Mouse (Mus musculus): ENCODE data around the gene Car5a. TPM values are rescaled to one million over a fixed set of nuclear protein-coding genes. Genes with fewer than 3 reads are reported as not detected.

The Car5a gene
- polyA plus RNA-seq, 1 experiment from 2014 or later: 0.31 TPM

- 84% methylated on average over 7 of the region's 7 CpGs for WGBS
- ATAC-seq (ENCODE audit: low FRiP score): no peak
- 0 out of 2 replicates have a peak overlapping the region, but pooled peaks have one; percentile 11 for H3K4me3 ChIP-seq (replicated peaks)
- no peaks in the 10 kb centered on the region for H3K27me3 ChIP-seq
- peaks cover 40% of the 10 kb centered on the region for H3K4me1 ChIP-seq
- peak overlapping the region; percentile 95 for H3K4me2 ChIP-seq
- no peaks in the 10 kb centered on the region for H3K9me3 ChIP-seq
- peaks cover 30% of the 10 kb centered on the region for H3K36me3 ChIP-seq (replicated peaks)
- no peak overlapping the region for H3K27ac ChIP-seq
- peak overlapping the region; percentile 99; the same call in 1 of the 2 replicates for H3K9ac ChIP-seq
Measured at GRCm38 (mm10) chr8:121952800-121953199, 8.1 kb upstream of the Car5a start.

DNA sequence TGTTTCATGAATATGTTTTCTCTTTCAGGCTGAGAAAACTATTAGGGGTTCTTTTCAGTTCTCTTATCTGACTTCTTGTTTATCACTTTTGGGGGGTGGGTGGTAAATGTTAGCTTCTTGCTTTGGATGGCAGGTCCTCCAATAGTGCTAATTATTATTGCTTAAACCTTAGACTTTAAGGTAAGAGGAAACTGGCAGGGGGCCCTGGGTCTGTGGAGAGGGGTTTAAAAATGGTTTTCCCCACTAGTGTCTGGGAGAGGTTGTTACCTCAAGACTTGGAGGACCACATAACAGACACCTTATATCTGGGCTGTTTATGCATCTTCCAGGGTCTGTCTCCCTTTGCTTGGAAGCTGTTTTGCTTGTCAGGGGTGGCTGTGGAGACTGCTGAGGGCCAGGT lies 7.4 kb upstream of the Car5a start:
- peak overlapping the region; percentile 19; the same call in 1 of the 2 replicates for H3K27ac ChIP-seq
- peak overlapping the region; percentile 90 for H3K4me3 ChIP-seq (replicated peaks)
- peak overlapping the region; percentile 95 for H3K4me2 ChIP-seq
- H3K36me3 ChIP-seq (replicated peaks): peaks cover 30% of the 10 kb centered on the region
- H3K9ac ChIP-seq: peak overlapping the region; percentile 99
- ATAC-seq (ENCODE audit: low FRiP score): no peak
- H3K9me3 ChIP-seq: no peaks in the 10 kb centered on the region
- peaks cover 47% of the 10 kb centered on the region for H3K4me1 ChIP-seq
- H3K27me3 ChIP-seq: no peaks in the 10 kb centered on the region

GRCm38 (mm10) chr8:121951656-121952009 lies 6.9 kb upstream of the Car5a start:
- peaks cover 52% of the 10 kb centered on the region for H3K4me1 ChIP-seq
- H3K27me3 ChIP-seq: no peaks in the 10 kb centered on the region
- H3K4me3 ChIP-seq (replicated peaks): peak overlapping the region; percentile 90
- 39% methylated on average over 7 of the region's 7 CpGs for WGBS
- H3K36me3 ChIP-seq (replicated peaks): peaks cover 30% of the 10 kb centered on the region
- H3K27ac ChIP-seq: no peak overlapping the region
- no peaks in the 10 kb centered on the region for H3K9me3 ChIP-seq
- ATAC-seq (ENCODE audit: low FRiP score): no peak
- H3K9ac ChIP-seq: peak overlapping the region; percentile 99
- peak overlapping the region; percentile 95 for H3K4me2 ChIP-seq

- ATAC-seq (ENCODE audit: low FRiP score): peak; percentile 4
- Histone ChIP-seq H3K4me2 (peak overlapping the region; percentile 95), H3K4me1 (peaks cover 53% of the 10 kb centered on the region), H3K27me3 (no peaks in the 10 kb centered on the region), H3K36me3 (replicated peaks) (peaks cover 25% of the 10 kb centered on the region), H3K4me3 (replicated peaks) (peak overlapping the region; percentile 90), H3K9me3 (no peaks in the 10 kb centered on the region), H3K9ac (peak overlapping the region; percentile 99), H3K27ac (peak overlapping the region; percentile 96)
- WGBS: 1% methylated on average over 68 of the region's 97 CpGs
Measured at GRCm38 (mm10) chr8:121950749-121951655, 6.3 kb upstream of the Car5a start.

GRCm38 (mm10) chr8:121949941-121950748 lies 5.4 kb upstream of the Car5a start:
- H3K4me2 ChIP-seq: peak overlapping the region; percentile 95
- peak overlapping the region; percentile 90 for H3K4me3 ChIP-seq (replicated peaks)
- ATAC-seq (ENCODE audit: low FRiP score): peak; percentile 94
- no peaks in the 10 kb centered on the region for H3K9me3 ChIP-seq
- peak overlapping the region; percentile 99 for H3K9ac ChIP-seq
- peaks cover 18% of the 10 kb centered on the region for H3K36me3 ChIP-seq (replicated peaks)
- WGBS: under 1% methylated on average over 66 of the region's 66 CpGs
- no peaks in the 10 kb centered on the region for H3K27me3 ChIP-seq
- peak overlapping the region; percentile 96 for H3K27ac ChIP-seq
- H3K4me1 ChIP-seq: peaks cover 51% of the 10 kb centered on the region

DNA sequence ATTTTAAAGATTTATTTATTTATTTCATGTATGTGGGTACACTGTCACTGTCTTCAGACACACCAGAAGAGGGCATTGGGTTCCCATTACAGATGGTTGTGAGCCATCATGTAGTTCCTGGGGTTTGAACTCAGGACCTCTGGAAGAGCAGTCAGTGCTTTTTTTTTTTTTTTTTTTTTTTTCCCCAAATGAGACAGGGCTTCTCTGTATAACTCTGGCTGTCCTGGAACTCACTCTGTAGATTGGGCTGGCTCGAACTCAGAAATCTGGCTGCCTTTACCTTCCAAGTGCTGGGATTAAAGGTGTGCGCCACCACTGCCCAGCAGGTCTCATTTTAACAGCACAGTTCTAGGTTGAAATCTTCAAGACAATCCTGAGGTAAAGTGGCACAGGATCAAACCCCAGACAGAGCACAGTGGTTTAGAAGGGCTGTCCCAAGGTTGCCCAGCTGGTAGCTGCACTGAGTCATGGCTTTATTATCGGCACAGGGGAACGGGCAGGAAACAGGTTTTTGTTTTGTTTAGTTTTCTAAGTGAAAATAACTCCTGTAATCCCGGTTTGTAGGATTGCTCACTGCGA lies 4.6 kb upstream of the Car5a start, which contains the start of gene Banp:
Banp (plus strand) TSS at position 529 of the 579 bp plus-strand sequence.
- peak within 1 kb of the TSS; percentile 90 for H3K4me3 ChIP-seq (replicated peaks)
- H3K9me3 ChIP-seq: no peaks in the 10 kb centered on the region
- peak within 1 kb of the TSS; percentile 95 for H3K4me2 ChIP-seq
- peak within 1 kb of the TSS; percentile 96 for H3K27ac ChIP-seq
- no peaks in the 10 kb centered on the region for H3K27me3 ChIP-seq
- peaks cover 51% of the 10 kb centered on the region for H3K4me1 ChIP-seq
- 67% methylated on average over 6 of the region's 6 CpGs for WGBS
- H3K9ac ChIP-seq: peak within 1 kb of the TSS; percentile 99
- ATAC-seq (ENCODE audit: low FRiP score): no peak
- H3K36me3 ChIP-seq (replicated peaks): peaks cover 10% of the 10 kb centered on the region

- WGBS: 58% methylated on average over 19 of the region's 19 CpGs
- ATAC-seq (ENCODE audit: low FRiP score): no peak
- H3K27ac ChIP-seq: peak overlapping the region; percentile 90
- H3K4me2 ChIP-seq: peak overlapping the region; percentile 64
- no peaks in the 10 kb centered on the region for H3K9me3 ChIP-seq
- H3K27me3 ChIP-seq: no peaks in the 10 kb centered on the region
- H3K36me3 ChIP-seq (replicated peaks): peaks cover 2% of the 10 kb centered on the region; the same call in 1 of the 2 replicates
- peaks cover 51% of the 10 kb centered on the region for H3K4me1 ChIP-seq
- peak overlapping the region; percentile 34 for H3K4me3 ChIP-seq (replicated peaks)
- H3K9ac ChIP-seq: peak overlapping the region; percentile 50; the same call in 1 of the 2 replicates
Measured at GRCm38 (mm10) chr8:121948321-121949145, 3.8 kb upstream of the Car5a start.

- under 1% methylated on average over 18 of the region's 18 CpGs for WGBS
- ATAC-seq (ENCODE audit: low FRiP score): peak; percentile 30; the same call in 1 of the 2 replicates
- Histone ChIP-seq H3K27ac (peak overlapping the region; percentile 90), H3K4me1 (peaks cover 47% of the 10 kb centered on the region), H3K36me3 (replicated peaks) (no peaks in the 10 kb centered on the region), H3K9ac (peak overlapping the region; percentile 62), H3K27me3 (no peaks in the 10 kb centered on the region), H3K4me2 (peak overlapping the region; percentile 64), H3K9me3 (no peaks in the 10 kb centered on the region), H3K4me3 (replicated peaks) (peak overlapping the region; percentile 34)
Measured at GRCm38 (mm10) chr8:121947753-121948141, 3.0 kb upstream of the Car5a start.

DNA sequence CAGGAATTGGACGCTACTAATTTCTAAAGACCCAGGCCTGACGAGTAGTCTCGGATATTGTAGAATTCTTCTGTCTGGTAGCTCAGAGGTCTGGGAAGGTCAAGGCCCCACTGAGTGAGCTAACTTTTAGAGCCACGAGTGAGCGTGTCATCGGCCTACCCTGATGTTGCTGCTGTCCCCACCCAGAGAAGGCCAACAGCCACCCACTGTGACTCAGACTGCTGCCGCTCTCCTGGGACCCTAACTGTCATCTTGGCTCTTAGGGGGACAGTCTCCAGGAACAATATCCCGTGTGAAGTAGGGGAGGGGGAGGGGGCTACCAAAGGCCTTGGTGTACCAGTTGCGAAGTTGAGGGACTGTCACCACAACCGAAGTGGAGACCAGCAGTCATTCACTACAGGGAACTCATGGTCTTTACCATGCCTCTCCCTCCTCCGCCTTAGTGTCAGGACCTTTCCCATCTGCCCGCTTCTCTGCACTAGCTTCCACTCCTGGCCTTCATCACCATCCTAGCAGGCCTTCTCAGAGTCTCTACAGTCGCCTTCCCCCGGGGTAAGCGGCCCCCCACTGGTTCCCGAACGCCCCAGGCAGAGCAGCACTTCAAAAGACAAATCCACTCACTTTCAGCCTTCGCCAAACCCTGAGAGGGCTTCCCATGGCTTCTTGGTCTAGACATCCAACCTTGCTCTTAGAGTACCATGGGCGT lies 2.5 kb upstream of the Car5a start:
- WGBS: 28% methylated on average over 19 of the region's 19 CpGs
- no peaks in the 10 kb centered on the region for H3K9me3 ChIP-seq
- H3K9ac ChIP-seq: peak overlapping the region; percentile 62
- H3K27me3 ChIP-seq: no peaks in the 10 kb centered on the region
- no peak for ATAC-seq (ENCODE audit: low FRiP score)
- peak overlapping the region; percentile 64 for H3K4me2 ChIP-seq
- H3K36me3 ChIP-seq (replicated peaks): no peaks in the 10 kb centered on the region
- H3K4me1 ChIP-seq: peaks cover 41% of the 10 kb centered on the region
- H3K27ac ChIP-seq: peak overlapping the region; percentile 90
- H3K4me3 ChIP-seq (replicated peaks): peak overlapping the region; percentile 34

DNA sequence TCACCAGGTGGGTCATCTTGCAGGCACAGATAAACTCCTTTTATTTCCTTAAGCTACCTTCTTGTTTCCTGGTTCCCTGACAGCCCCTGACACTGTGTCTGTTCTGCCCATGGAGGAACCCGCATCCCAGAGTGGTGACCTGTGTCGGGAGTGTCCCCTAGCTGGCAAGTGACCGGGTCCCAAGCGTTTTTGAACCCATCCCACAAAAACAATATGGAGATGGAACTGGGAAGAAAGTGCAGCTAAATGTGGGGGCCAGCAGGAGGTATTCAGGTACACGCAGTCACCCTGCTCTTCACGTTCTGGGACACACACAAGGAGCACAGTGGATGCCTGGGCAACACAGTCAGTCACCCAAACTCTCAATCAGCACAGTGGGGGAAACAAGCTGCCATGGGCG lies 1.6 kb upstream of the Car5a start:
- Histone ChIP-seq H3K27ac (no peak overlapping the region), H3K27me3 (no peaks in the 10 kb centered on the region), H3K9ac (no peak overlapping the region), H3K4me1 (peaks cover 33% of the 10 kb centered on the region), H3K9me3 (no peaks in the 10 kb centered on the region), H3K36me3 (replicated peaks) (no peaks in the 10 kb centered on the region), H3K4me2 (no peak overlapping the region; the same call in 1 of the 2 replicates), H3K4me3 (replicated peaks) (no peak overlapping the region)
- WGBS: 89% methylated on average over 7 of the region's 7 CpGs
- no peak for ATAC-seq (ENCODE audit: low FRiP score)

- no peak for ATAC-seq (ENCODE audit: low FRiP score)
- no peak overlapping the region for H3K4me2 ChIP-seq
- H3K36me3 ChIP-seq (replicated peaks): no peaks in the 10 kb centered on the region
- no peaks in the 10 kb centered on the region for H3K27me3 ChIP-seq
- no peak overlapping the region for H3K4me3 ChIP-seq (replicated peaks)
- H3K4me1 ChIP-seq: peaks cover 23% of the 10 kb centered on the region
- no peak overlapping the region for H3K9ac ChIP-seq
- WGBS: 78% methylated on average over 8 of the region's 8 CpGs
- no peaks in the 10 kb centered on the region for H3K9me3 ChIP-seq
- no peak overlapping the region for H3K27ac ChIP-seq
Measured at GRCm38 (mm10) chr8:121943716-121944115, 988 bp downstream of the Car5a start.

Data from forebrain, embryonic 12.5 days (tissue).